Mouse (Mus musculus) subcutaneous adipose tissue, adult 2 months (tissue): ENCODE measurements around the gene Dhx15. TPM values are rescaled to one million over a fixed set of nuclear protein-coding genes. Genes with fewer than 3 reads are reported as not detected.

ENCODE experiments used
- polyA plus RNA-seq: library from polyadenylated mRNA; depleted of rRNA; stranded (reverse); fragments of >200 nt; gene quantifications from 2 replicates; pipeline ENCODE4 v1.2.3, GENCODE M21; 2012; ENCODE audit warnings: low replicate concordance; rRNA removed

The Dhx15 gene
- 33.6 and 64.3 TPM in 2 replicates for polyA plus RNA-seq

DNA sequence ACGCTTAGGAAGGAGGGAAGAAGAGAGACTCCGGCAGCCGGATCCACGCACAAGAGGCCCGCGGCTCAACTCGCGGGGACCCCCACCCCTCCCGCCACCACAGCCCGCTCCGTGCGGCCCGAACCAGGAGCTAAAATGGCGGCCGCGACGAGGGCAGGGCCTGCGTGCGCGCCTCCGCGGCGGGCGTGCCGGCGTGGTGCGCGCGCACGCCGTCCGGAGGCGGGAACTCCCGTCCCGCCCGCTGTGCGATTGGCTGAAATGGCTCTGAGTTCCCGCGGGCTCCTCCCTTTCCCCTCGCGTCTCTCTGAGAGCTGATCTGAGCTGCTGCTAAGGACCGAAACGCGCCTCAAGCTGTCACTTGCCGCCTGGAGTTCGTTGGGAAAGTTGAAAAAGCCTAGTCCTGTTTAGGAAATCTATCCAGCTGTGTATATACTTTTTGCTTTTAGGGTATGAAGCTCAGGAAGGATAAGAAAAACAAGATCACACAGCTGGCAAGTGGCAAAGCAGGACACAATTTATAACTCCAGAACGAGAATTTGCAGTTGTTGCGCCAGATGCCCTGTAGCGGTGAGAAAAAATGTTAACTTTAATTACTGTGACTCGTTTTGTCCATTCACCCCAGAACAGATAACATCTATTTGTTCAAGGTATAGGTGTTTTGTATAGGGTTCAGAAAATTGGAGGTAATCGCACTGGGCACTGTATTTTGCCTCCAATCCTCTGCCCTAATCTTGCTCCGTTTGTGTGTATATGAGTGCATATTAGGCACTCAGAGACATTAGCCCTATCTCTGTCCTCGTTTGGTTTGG is at the start of gene Dhx15:
Gene Dhx15, minus strand, starts transcription at position 144 of the 809 bp plus-strand sequence.

Other genes with a start within 250 kb of the Dhx15 start
- 80.7 and 315 TPM in 2 replicates for gene Sod3, start 173.3 kb upstream of the Dhx15 start, polyA plus RNA-seq